Mouse (Mus musculus) inflammation-experienced regulatory T-cells, adult 6 months (primary cell): Measurements from ENCODE around the gene Gabbr1. TPM values are rescaled to one million over a fixed set of nuclear protein-coding genes. Genes with fewer than 3 reads are reported as not detected.
A peak's percentile ranks its signal among the peaks of the same experiment; 100 is the strongest.

ENCODE experiments used
- ATAC-seq: one replicate; pipeline ENCODE4 v1.8.0; 2017
- polyA plus RNA-seq, 3 experiments: library from polyadenylated mRNA; unstranded; fragments of 100-300 nt; shearing (Covaris generic); gene quantifications; one replicate each; pipeline ENCODE4 v1.2.1; 2017

Gene Gabbr1
- polyA plus RNA-seq, 3 experiments from 2014 or later: 4.1 to 8.0 (median 7.4) TPM

DNA sequence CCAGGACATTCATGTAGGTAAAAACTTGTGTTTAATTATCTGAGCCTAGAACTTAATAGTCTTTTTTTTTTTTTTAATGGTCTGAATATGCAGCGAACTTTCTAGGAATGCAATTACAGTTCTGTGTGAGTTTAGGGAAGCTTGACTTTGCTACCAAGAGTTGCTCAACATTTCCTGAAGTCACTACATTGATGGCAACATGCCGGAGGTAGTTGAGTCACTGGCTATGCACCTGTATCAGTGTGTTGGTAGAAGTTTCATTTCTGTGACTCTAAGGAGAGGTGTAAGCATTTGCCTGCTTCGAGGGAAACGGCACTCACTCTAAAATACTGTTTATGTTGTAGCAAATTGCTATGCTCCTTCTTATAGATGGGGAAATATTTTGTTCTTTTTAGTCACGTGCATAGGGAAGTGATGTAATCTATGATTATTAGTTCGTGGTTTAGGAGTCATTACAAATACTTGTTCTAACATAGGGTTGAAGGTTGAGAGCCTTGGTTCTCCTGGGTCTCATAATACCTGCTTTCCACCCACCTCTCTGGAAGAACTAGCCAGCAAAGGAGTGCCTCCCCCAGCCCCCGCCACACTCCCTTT is 1.0 kb upstream of the Gabbr1 start:
- ATAC-seq: no peak

DNA sequence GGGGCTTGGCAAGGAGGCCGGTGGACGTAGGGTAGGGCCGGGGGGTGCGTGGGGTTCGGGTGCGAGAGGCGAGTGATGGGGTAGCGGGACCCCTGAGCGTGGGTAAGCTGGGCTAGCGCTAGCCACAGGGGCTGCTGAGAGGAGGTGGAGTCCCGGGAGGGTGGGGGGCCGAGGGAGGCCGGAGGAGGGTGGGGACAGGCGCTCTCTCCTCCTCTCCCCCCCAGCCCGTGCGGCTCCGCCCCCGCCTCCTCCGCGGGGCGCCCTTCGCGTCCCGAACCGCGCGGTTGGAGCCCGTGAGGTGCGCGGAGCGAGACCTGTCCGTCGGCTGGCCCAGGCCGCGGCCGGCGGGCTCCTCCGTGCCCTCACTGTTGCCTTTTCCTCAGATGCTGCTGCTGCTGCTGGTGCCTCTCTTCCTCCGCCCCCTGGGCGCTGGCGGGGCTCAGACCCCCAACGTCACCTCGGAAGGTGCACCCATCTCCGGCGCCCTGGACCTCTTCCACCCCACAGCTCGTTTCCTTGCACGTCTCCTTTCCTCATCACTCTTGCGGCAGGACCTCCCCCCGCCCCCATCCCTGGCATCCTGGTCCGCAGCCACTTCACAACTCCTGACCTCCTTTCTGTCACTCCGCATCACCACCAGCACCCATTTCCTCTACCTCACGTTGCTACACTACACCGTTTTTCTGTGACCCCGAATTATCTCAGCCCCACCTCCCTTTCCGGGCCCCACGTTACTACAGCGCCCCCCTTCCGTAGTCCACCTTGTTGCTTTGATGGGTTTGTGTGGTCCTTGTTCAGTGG is 746 bp downstream of the Gabbr1 start:
- ATAC-seq: peak; percentile 53

DNA sequence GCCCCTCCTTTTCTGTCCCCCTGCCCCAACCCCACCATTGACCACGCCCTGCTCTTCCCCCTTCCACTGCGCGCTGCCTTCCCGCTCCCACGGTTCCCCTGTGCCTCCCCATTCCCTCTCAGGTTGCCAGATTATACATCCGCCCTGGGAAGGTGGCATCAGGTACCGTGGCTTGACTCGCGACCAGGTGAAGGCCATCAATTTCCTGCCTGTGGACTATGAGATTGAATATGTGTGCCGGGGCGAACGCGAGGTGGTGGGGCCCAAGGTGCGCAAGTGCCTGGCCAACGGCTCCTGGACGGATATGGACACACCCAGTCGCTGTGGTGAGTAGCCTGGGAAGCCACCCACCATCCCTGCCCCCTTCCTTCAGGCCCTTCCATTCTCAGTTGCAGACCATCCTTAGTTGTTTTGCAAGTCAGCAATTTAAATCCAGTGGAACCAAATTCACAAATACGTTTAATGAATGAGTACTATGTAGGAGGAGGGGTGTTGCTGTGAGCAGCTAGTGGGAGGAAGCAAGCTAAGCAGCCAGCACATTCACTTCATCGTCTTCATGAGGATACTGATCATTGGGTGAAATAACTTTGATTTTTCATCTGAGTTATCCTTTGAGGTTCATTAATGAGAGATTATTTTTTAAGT is 1.7 kb downstream of the Gabbr1 start:
- no peak for ATAC-seq

DNA sequence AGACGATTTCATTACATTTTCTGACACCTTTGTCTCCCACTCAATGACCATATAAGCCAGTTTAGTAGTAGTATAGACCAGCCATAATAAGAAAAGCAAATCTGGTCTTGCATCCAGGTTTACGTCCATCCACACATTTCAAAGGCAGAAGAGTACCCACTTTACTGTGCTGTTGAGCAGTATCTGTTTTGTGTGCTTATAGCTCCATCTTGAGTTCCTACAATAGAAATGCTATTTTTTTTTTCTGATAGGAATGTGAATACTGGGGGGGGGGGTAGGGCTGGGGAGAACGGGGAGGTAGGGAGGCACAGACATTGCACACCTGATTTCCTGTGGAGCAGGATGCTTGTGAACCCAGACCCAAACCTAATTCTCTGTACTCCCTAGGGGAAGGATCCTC is 2.2 kb downstream of the Gabbr1 start:
- ATAC-seq: no peak

DNA sequence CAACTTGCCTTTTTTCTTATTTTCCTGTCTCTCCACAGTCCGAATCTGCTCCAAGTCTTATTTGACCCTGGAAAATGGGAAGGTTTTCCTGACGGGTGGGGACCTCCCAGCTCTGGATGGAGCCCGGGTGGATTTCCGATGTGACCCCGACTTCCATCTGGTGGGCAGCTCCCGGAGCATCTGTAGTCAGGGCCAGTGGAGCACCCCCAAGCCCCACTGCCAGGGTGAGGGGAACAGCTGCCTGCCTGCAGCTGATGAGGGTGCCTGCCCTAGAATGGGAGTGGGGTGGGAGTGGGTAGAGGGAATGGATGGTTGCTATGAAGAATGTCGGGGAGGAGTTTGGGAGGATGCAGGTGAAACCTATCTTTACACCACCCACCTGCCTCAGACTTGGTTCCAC is 2.6 kb downstream of the Gabbr1 start:
- ATAC-seq: no peak

DNA sequence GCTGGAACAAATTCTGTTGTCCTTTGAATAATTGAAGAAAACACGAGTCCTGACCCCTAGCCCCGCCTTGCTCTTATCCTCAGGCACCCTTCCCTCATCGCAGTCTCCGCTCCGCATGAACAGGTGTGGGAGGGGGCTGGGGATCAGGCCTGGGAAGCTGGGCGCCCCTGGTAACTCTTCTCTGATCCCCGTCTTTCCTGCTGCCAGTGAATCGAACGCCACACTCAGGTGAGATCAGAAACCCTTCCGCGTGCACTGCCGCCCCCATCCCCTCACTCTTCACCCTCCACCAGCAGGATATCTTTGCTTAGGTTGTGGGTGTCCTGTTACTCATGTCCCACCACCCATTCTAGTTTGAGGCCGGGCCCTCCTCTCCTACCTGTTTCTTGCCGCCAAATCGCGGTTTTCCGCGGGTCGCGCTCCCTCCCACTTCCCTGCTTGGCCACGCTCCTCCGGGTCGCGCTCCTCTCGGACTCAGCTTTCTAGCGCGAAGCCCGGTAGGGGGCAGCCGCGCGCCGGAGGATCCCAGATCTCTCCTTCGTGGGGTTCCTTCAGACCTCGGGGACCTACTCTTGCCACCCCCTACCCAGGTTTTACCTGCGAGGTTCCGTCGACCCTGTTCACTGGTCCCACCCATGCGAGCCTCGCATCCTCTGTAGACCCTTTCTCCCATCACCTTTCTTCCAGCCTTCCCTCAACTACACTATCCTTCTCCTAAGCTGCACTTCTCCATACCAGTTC is 4.0 kb downstream of the Gabbr1 start:
- ATAC-seq: no peak

DNA sequence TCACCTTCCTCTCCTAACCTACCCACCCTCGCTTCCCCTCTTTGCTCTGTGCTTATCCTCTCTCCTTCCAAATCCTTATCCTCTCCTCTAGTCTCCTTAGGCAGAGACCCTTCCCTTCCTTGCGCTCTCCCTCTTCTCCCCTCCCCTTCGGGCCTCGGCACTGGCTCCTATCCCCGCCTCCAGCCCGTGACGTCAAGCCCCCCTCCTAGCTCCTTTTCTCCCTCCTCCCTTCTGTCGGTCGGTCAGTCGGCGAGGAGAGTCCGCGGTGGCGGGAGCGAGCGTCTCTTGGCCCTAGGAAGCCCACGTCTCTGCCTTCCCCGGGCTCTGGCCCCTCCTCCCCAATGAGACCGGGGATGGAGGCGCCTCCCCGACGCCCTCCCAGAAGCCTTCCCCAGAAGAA is 4.6 kb downstream of the Gabbr1 start:
- no peak for ATAC-seq

DNA sequence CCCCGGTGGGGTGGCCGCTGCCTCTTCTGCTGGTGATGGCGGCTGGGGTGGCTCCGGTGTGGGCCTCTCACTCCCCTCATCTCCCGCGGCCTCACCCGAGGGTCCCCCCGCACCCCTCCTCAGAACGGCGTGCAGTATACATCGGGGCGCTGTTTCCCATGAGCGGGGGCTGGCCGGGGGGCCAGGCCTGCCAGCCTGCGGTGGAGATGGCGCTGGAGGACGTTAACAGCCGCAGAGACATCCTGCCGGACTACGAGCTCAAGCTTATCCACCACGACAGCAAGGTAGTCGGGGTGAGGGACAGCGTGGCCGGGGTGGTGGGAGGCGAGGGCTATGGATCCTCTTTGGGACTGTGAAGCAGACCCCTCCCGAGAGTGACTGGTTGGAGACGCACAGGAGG is 5.1 kb downstream of the Gabbr1 start:
- ATAC-seq: no peak

DNA sequence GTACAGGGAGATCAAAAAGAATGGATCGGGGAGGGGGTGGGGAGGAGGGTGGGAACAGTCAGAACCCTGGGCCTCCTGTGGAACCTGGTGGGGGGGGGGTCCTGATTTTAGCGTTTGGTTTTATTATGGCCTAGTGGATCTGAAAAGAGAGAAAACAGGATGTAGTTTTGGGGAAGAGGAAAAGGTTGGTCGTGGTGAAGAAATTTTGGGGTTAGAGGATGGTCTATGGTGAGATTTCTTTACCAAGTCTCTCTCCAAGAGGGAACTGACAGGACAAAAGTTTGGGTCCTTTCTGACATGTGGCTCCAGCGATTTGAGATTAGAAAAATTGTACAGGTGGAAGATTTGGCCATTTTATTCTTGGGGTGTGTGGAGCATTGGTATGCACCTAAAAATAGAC is 6.0 kb downstream of the Gabbr1 start:
- ATAC-seq: no peak

DNA sequence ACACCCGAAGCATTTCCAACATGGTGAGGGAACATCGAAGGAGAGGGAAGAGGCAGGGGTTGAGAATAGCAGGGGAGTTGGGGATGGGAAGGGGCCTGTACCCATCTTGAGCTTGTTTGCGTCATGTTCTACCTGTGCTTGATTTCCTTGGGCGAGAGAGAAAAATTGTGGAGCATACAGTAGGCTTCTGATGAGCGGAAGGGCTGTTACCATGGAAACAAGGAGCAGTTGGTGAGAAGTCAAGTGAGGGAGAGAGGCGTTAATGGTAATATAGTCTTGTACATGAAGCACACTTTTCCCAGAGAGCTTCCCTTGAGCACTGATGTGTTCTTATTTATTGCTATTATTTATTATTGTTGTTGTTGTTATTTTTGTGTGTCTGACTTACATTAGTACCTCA is 11.2 kb downstream of the Gabbr1 start:
- no peak for ATAC-seq

DNA sequence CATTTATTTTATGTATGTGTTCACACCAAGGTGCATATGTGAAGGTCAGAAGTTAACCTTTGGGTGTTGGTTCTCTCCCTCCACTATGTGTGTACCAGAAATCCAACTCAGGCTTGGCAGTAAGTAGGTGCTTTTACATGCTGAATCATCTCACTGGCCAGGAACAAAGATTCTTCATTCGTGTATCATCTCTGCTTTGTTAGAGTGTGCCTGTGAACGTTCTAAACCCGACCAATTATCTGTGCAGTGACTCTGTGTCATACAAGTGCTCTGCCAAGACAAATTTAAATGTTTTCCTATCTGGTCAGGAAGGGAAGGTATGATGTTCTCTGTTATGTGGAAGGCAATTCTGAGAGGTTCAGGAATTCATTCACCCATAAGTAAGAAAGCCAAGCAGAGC is 15.7 kb downstream of the Gabbr1 start:
- ATAC-seq: no peak

DNA sequence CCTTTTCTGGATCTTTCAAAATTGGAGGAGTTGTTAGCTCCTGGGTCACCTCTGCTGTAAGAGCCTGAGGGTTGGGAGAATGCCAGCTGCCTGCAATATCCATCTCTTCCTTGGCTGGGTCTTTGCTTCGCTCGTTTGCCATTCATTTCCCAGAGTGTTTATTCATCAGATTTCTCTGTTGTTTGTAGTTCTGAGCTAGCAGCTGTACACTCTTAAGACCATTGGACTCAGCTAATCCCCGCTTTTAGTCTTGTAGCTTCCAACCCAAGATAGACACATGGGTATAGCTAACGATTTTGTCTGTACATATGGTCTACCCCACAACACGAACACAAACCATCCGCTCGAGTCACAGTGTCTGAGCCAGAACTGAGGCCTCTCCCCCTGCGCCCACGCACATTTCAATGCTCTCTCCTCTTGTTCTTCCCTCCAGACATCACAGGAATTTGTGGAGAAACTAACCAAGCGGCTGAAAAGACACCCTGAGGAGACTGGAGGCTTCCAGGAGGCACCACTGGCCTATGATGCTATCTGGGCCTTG is 16.4 kb downstream of the Gabbr1 start:
- ATAC-seq: no peak

DNA sequence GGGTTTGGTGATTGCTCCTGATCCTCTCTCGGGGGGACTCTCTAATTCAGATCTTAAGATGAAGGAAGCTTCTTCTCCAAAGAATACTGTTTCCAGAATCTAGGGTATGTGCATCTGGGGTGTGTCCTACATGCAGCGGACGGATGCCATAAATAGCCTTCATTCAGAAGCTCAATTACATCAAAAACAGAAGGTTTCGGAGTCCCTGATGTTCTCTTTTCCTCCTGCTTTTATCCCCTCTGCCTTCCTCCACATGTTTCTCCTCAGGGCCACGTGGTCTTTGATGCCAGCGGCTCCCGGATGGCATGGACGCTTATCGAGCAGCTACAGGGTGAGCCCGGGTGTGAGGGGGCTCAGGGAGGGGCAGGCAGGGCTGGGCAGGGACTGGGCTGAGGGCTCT is 17.3 kb downstream of the Gabbr1 start:
- no peak for ATAC-seq

DNA sequence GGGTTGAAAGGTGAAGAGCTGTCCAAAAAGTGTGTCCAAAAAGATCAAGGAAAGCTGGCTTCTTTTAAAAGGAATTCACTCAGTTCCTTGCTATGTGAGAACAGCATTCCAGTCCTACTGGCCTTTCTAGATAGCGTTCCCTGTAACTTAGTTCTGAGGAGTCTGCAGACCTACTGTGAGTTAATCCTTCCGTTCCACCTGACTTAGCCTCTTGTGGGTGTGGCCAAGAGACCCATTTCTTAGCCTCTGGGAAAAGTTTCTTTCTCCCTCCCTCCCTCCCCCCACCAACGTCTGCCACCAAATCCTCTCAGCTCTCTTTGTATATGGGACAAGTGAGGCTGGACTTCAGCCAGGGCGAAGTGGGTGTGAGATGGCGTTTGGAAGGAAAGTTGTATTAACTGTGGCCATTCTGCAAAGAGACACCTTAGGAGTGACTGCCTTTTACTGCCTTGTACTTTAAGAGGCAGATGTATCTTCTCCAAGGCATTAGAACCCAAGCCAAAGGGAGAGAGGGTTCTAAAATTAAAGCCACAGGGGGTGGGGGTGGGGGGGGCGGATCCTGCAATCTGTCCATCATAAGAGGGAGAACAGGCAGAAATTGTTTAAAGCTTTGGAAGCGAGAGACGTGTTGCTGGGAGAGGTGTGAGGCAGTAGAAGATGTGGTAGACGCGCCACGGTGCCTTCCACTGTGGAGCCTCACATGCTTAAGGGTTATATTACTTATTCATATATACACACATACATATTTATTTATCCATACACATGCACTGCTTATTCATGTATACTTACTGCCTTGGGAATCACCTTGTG is 18.1 kb downstream of the Gabbr1 start:
- ATAC-seq: no peak

DNA sequence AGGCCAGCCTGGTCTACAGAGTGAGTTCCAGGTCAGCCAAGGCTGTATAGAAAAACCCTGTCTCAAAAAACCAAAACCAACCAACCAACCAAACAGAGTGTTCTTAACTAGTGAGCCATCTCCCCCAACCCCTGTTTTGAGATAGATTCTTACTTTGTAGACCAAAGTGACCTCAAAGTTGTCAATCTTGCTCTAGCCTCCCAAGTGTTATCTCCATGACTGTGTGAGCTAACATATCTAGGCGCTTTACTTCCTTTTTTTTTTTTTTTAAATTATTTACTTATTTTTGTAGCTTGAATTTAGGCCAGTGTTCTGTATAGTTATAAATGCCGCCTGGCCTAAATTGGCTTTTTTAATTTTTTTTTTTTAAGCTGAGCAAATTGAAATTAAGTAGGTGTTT is 20.2 kb downstream of the Gabbr1 start:
- no peak for ATAC-seq

DNA sequence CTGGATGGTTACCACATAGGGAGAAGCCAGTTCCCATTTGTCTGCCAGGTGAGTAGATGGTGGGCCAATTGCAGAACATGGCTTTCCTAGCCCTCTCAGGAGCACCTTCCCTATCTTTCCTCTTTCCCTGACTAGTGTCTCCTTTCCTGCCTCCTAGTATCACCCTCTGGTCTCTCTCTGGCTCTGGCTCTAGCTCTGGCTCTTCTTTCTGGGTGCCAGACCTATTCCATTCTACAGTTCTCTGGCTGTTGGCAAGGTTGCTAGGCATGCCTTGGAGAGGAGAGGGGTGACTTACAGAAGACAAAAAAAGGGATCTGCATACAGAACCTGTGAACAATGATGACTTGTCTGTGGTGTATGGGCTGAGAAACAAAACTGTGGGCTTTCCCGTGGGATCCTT is 22.1 kb downstream of the Gabbr1 start:
- no peak for ATAC-seq

DNA sequence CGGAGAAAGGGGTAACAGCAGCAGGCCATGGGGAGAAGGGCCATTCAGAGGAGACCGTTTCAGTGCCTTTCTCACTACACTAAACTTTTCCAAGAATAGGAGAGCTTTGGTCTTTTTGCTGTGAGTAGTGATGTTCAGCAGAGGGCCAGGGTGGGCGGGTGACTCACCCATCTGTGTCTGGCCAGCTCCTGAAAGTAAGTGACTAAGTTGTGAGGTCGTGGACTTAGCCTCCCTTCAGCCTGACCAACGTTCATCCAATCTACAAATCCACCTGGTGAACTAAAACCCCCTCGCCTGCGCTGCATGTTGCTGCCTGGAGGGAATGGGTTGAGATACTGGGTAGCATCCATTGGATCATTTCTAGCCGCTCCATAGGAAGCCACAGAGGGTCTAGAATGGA is 24.4 kb downstream of the Gabbr1 start:
- no peak for ATAC-seq

DNA sequence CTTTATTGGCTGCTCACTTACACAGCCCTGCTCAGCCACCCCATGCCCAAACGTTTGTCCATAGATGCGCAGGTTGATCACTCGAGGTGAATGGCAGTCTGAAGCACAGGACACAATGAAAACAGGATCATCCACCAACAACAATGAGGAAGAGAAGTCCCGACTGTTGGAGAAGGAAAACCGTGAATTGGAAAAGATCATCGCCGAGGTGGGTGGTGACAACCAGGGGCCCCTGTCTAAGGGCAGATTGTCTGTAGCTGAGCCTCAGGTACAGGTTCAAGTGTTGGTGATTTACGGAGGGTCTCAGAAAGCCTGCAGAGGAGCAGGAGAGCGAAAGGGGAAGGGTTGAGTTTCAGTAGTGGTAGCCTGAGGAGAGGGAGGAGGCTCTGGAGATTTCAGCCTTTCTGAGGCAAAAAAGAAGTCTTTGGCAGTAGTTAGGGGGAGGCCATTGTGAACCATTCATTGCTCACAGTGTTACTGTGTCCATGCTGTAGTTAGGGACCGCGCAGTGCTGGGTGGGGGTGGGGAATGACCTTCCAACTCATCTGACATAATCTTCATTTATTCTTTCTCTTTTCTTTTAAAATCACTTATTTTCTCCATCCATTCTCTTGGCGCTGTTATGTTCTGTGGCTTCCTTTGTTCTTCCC is 26.4 kb downstream of the Gabbr1 start:
- no peak for ATAC-seq

DNA sequence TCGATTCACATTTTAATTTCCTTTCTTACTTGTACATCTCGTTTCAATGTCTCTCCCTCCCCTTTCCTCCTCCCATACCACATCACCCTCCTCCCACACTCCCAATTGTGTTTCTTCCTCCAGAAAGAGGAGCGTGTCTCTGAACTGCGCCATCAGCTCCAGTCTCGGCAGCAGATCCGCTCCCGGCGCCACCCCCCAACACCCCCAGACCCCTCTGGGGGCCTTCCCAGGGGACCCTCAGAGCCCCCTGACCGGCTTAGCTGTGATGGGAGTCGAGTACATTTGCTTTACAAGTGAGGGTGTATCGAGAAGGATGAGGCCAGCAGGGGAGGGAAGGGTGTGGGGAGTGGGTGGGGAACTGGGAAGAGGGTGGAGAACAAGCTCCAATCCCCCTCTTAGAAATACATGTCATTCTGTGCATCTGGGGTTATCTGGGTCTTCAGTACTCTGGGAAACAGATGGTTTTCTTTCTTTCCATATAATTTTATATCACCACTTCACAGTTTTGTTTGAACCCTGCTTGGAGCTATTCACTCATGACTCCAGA is 27.0 kb downstream of the Gabbr1 start:
- no peak for ATAC-seq

DNA sequence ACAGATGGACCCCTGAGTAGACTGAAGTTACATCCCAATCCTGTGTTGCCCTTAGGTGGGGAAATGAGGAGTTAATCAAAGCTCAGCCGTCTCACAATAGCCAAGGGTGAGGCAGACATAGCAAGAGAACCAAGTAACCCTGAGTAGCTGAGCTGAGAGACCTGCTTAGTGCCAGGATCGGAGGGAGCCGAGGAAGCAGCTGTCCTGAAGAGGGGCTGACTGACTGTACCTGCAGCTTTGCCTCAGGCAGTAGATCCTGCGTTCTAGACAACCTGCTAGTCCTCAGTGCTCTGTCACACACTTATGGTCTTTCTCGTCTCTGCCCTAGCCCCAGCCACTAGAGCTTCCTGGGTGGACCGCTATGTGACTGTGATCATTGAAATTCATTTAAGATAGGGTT is 29.4 kb downstream of the Gabbr1 start:
- ATAC-seq: no peak

DNA sequence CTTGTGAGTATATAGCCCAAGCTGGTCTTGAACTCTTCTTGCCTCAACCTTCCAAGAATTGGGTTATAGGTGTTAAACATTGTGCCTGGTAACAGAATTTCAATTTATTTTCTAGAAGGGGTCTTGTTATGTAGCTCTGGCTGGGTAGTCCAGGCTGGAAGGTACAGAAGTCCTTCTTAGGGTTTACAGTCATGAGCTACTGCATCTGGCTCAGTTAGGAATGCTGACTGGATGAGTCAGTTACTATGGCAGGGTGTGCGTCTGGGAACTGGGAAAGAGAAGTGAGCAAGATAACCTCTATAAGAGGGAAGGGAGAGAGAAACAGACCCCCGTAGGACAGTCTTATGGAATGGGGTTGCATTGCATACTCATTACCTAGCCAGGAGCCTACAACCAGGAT is 30.0 kb downstream of the Gabbr1 start:
- ATAC-seq: no peak
